Mouse (Mus musculus) spleen, adult 2 months (tissue): ENCODE measurements around the gene Aktip.

Source experiments
- CTCF ChIP-seq: fragments of 200-500 bp; IDR thresholded peaks from 2 replicates; pipeline ENCODE4 v1.5.1; 2011; ENCODE audit warnings: mild to moderate bottlenecking, inconsistent platforms; ENCODE audit not compliant: insufficient read depth, insufficient read length, insufficient replicate concordance; ENCODE audit errors: extremely low read depth
- POLR2A ChIP-seq: fragments of 200-500 bp; IDR thresholded peaks from 2 replicates; pipeline ENCODE4 v1.6.1; 2011; ENCODE audit warnings: low read depth, low read length, inconsistent platforms

DNA sequence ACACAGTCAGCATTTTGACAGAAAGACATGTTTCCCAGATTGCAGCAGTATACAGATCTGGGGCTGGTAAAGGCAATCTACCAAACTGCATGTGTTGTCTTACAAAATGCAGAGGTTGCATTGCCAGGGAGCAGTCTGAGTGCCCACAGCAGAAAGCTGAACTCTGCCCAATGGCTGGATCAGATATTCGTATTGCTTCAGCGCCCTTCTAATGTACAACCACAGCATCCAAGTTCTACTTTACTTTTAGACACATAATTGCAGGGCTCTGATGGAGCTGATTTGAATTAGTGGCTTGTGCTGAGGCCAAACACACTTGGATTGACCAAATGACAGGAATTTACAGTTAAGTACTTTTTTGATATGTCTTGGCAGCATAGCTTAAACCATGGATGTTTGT lies 22.1 kb upstream of the Aktip start:
- TF ChIP-seq CTCF, result no peak
- no peak for TF ChIP-seq POLR2A
